Mouse (Mus musculus) stomach, embryonic 16.5 days (tissue): ENCODE data around the gene Exo5. TPM values are rescaled to one million over a fixed set of nuclear protein-coding genes. Genes with fewer than 3 reads are reported as not detected.
A peak's percentile ranks its signal among the peaks of the same experiment; 100 is the strongest.

Experiments used
- ATAC-seq: fragments of 200-750 bp; cut with Nextera tagmentation; 2 replicates; pipeline ENCODE4 v1.8.0; 2017; ENCODE audit warnings: moderate number of reproducible peaks, moderate TSS enrichment; ENCODE audit not compliant: insufficient read depth, low FRiP score
- H3K27ac ChIP-seq: fragments of 300-500 bp; sonication (generic); 2 replicates; pipeline ENCODE4 v1.5.1; 2014; ENCODE audit warnings: low read length
- H3K27me3 ChIP-seq: fragments of 300-500 bp; sonication (generic); 2 replicates; pipeline ENCODE4 v1.6.1; 2014; ENCODE audit warnings: low read length, control low read depth, mixed read lengths; ENCODE audit not compliant: control insufficient read depth, insufficient read depth
- H3K36me3 ChIP-seq: fragments of 300-500 bp; sonication (generic); 2 replicates; pipeline ENCODE4 v1.6.1; 2014; ENCODE audit warnings: low read length; ENCODE audit not compliant: control insufficient read depth, insufficient read depth
- H3K4me1 ChIP-seq: fragments of 300-500 bp; sonication (generic); 2 replicates; pipeline ENCODE4 v1.6.1; 2014; ENCODE audit warnings: low read length, control low read depth, mixed read lengths; ENCODE audit not compliant: control insufficient read depth, insufficient read depth
- H3K4me2 ChIP-seq: fragments of 300-500 bp; sonication (generic); 2 replicates; pipeline ENCODE4 v1.6.1; 2014; ENCODE audit warnings: low read depth, low read length, mixed read lengths
- H3K4me3 ChIP-seq: fragments of 300-500 bp; sonication (generic); replicated peaks from 2 replicates; pipeline ENCODE4 v1.5.1; 2014; ENCODE audit warnings: mild to moderate bottlenecking, low read length
- H3K9ac ChIP-seq: fragments of 300-500 bp; sonication (generic); 2 replicates; pipeline ENCODE4 v1.6.1; 2014; ENCODE audit warnings: low read length
- H3K9me3 ChIP-seq: fragments of 300-500 bp; sonication (generic); replicated peaks from 2 replicates; pipeline ENCODE4 v1.6.1; 2016; ENCODE audit warnings: low read length, control low read depth; ENCODE audit not compliant: control insufficient read depth
- WGBS: fragments of 180-500 bp; shearing (Covaris S2); extraction: QIAGEN DNeasy Blood & Tissue Kit; methylation state at CpG from one replicate; pipeline ENCODE4 v1.1.7; 2014; 5-methylcytosine and 5-hydroxymethylcytosine counted together
- polyA plus RNA-seq: library from polyadenylated mRNA; unstranded; fragments of >200 nt; fragmentation: Nextera tagmentation; extraction: Ambion mirVana; gene quantifications from 2 replicates; pipeline ENCODE4 v1.2.1, GENCODE M21; 2015

The Exo5 gene
- polyA plus RNA-seq = 23.9 and 25.3 TPM in 2 replicates

DNA sequence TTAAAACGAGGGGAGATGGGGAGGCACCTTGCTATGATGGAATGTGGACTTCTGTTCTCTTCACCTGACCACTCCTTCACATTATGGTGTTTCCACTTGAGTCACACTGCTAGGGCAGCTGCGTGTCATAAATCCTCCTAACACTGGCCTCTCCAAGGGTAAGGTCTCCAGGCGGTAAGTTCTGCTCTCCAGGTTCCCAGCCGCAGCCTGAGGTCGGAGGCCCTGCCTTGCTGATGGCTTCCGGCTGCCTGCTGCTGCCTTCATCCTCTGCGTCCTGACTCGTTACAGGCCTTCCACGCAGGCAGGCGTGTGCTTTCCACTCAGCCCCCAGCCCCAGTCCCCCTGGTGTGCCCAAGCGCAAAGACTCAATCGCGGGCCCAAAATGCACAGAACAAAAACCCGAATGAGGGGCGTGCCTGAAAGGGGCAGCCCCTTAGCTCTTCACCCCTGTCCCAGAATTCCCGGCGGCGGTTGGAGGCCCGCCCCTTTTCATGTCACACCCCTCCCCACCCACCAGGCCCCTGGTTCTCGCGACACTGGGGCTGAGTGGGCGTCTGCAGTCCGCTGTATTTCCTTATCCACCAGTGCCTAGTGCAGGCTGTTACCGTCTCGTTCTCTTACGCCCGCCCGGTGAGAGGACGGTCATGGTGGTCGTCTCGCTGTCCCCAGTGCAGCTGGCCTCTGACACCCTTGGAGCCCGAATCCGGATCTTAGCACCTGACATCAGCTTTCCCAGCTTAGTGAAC lies at the start of gene Exo5:
Gene Exo5 (minus strand): TSS at position 464 of the 746 bp plus-strand sequence.
- Histone ChIP-seq H3K36me3 (peaks cover 20% of the 10 kb centered on the region), H3K4me1 (no peaks in the 10 kb centered on the region), H3K27ac (peak within 1 kb of the TSS; percentile 86), H3K4me2 (peak within 1 kb of the TSS; percentile 55), H3K9me3 (peaks cover 9% of the 10 kb centered on the region; the same call in 1 of the 2 replicates), H3K4me3 (peak within 1 kb of the TSS; percentile 85), H3K27me3 (no peaks in the 10 kb centered on the region), H3K9ac (peak within 1 kb of the TSS; percentile 90)
- under 1% methylated on average over 33 of the region's 33 CpGs for WGBS
- peak; percentile 98 for ATAC-seq

DNA sequence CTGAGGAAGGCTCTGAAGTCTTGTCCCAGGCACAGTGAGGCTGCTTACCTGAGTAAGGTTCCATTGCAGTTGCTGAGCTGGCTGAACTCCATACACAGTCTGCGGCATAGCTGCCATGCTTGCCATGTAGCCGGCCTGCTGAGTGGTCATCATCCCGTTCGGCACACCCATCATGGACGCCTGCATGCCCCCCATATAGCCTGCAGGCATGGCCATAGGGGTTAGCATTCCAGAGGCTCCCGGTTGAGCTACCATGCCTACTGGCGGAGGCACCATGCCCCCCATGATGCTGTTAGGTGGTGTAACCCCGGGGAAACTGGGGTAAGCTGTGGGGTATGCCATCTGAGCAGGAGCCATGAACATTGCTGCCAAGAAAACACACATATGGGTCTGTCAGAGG lies 47.0 kb upstream of the Exo5 start:
- Histone ChIP-seq H3K9ac (no peak overlapping the region), H3K36me3 (peaks cover 7% of the 10 kb centered on the region), H3K27ac (no peak overlapping the region), H3K4me1 (no peaks in the 10 kb centered on the region), H3K4me3 (no peak overlapping the region), H3K4me2 (no peak overlapping the region), H3K27me3 (no peaks in the 10 kb centered on the region), H3K9me3 (no peaks in the 10 kb centered on the region)
- 93% methylated on average over 8 of the region's 8 CpGs for WGBS
- ATAC-seq = no peak

DNA sequence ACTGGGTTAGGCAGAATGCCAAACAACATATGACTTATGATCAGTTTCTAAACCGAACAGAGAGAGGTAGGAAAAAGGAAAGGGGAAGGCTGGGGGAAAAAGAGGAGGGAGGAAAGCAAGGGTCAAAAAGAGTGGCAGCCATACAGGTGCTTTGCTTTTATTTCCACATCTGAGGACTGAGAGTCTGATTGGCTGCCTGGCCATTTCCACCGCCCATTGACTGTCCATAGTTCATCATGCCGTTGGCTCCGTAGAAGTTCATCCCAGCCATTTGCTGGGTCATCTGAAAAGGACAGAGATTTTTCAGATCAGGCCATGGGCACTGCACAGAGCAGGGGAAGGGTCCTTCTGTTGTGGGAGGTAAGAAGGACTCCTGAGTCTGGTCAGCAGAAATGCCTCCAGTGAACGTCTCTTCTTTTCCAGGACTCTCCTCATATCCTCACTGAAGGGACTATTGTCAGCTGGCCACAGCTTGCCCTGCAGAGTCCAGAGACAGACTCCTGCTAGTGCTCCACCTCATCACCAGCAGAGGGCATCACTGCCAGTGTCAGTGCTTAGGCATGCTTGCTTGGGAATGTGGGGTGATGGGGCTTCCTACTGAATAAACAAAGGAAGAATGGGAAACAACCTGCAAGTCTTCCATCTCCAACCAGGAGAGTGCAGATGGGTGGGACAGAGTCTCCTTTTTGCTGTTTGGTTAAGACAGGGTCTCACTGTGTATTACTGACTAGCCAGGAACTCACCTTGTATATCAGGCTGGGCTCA lies 44.7 kb upstream of the Exo5 start:
- H3K36me3 ChIP-seq = peaks cover 5% of the 10 kb centered on the region
- ATAC-seq = no peak
- no peak overlapping the region for H3K9ac ChIP-seq
- H3K4me2 ChIP-seq = no peak overlapping the region
- H3K27ac ChIP-seq = no peak overlapping the region
- no peaks in the 10 kb centered on the region for H3K9me3 ChIP-seq
- no peaks in the 10 kb centered on the region for H3K4me1 ChIP-seq
- 74% methylated on average over 5 of the region's 5 CpGs for WGBS
- no peaks in the 10 kb centered on the region for H3K27me3 ChIP-seq
- H3K4me3 ChIP-seq = no peak overlapping the region

DNA sequence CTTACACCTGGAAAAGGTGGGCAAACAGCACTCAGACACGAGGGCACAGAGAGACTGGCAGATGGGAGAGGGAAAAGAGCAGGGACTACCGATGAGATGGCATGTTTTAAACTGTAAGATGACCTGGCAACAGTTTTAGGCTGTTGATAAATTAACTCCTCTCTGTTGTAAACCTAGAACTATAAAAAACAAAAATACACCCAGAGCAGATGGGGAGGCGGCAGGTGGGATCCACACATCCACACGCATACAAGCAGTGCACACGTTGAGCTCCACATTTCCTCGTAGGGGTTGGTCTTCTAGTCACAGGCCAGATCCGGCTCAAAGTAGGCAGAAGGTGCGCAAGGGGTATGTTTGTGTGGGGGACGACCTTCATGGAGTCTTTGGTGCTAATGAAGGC lies 43.7 kb upstream of the Exo5 start:
- 91% methylated on average over 9 of the region's 9 CpGs for WGBS
- no peak for ATAC-seq

DNA sequence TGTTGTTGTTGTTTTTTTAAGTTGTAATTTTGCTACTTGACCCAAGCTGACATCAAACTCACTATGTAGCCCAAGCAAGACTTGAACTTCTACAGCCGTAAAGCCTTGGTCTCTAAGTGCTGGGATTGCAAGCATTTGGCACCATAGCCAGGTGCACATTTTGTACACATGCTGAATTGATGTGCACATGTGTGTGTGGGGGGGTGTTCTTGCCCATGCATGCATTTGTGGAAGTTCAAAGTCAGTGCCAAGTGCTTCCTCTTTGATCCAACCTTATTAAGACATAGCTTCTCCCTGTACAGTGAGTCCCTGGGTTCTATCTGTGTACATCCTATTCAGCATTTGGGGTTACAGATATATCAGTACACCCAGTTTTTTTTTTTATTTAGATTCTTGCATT lies 30.8 kb upstream of the Exo5 start:
- WGBS = 97% methylated on average over 1 of the region's 1 CpGs
- no peak overlapping the region for H3K4me3 ChIP-seq
- no peak overlapping the region for H3K9ac ChIP-seq
- H3K27ac ChIP-seq = no peak overlapping the region
- H3K9me3 ChIP-seq = no peaks in the 10 kb centered on the region
- H3K27me3 ChIP-seq = no peaks in the 10 kb centered on the region
- no peaks in the 10 kb centered on the region for H3K36me3 ChIP-seq
- ATAC-seq = no peak
- peaks cover 7% of the 10 kb centered on the region for H3K4me1 ChIP-seq
- no peak overlapping the region for H3K4me2 ChIP-seq

More for the DNA sequence above, 43.7 kb upstream of the Exo5 start:
- Histone ChIP-seq H3K4me1 (no peaks in the 10 kb centered on the region), H3K4me2 (no peak overlapping the region), H3K9ac (no peak overlapping the region), H3K27me3 (no peaks in the 10 kb centered on the region), H3K36me3 (no peaks in the 10 kb centered on the region; the same call in none of the 2 replicates), H3K27ac (no peak overlapping the region), H3K4me3 (no peak overlapping the region), H3K9me3 (no peaks in the 10 kb centered on the region)

GRCm38 (mm10) chr4:120953667-120954066 lies 28.9 kb upstream of the Exo5 start:
- Histone ChIP-seq H3K4me2 (no peak overlapping the region), H3K27ac (no peak overlapping the region), H3K9me3 (no peaks in the 10 kb centered on the region), H3K4me1 (peaks cover 8% of the 10 kb centered on the region), H3K9ac (no peak overlapping the region), H3K4me3 (no peak overlapping the region), H3K36me3 (no peaks in the 10 kb centered on the region), H3K27me3 (no peaks in the 10 kb centered on the region)
- no peak for ATAC-seq
- 82% methylated on average over 1 of the region's 1 CpGs for WGBS

GRCm38 (mm10) chr4:120953038-120953437 lies 28.2 kb upstream of the Exo5 start:
- WGBS = 61% methylated on average over 4 of the region's 4 CpGs
- ATAC-seq = no peak
- Histone ChIP-seq H3K36me3 (no peaks in the 10 kb centered on the region), H3K9me3 (no peaks in the 10 kb centered on the region), H3K4me1 (peaks cover 8% of the 10 kb centered on the region), H3K9ac (no peak overlapping the region), H3K27me3 (no peaks in the 10 kb centered on the region), H3K4me2 (no peak overlapping the region), H3K27ac (no peak overlapping the region), H3K4me3 (no peak overlapping the region)

DNA sequence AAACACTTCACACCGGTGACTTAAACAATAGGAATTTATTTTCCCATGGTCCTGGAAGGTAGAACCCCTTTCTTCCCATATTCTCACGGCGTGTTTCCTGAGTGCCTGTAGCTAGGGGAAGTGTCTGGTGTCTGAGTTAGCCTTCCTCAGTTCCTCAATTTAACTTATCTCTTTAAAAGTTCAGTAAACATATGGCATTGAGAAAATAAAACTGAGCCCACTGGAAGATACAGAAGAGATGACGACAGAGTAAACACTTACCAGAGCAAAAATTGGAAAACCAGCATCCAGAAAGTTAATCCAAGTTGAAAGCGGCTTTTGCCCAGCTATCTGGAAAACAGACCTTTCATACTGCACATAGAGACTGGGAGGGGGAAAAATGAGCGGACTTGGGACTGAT lies 27.3 kb upstream of the Exo5 start:
- H3K27me3 ChIP-seq = no peaks in the 10 kb centered on the region
- H3K9me3 ChIP-seq = no peaks in the 10 kb centered on the region
- peak overlapping the region; percentile 92 for H3K9ac ChIP-seq
- H3K36me3 ChIP-seq = no peaks in the 10 kb centered on the region
- 32% methylated on average over 6 of the region's 6 CpGs for WGBS
- H3K4me1 ChIP-seq = peaks cover 8% of the 10 kb centered on the region
- H3K4me3 ChIP-seq = peak overlapping the region; percentile 87
- no peak overlapping the region for H3K27ac ChIP-seq
- peak overlapping the region; percentile 91 for H3K4me2 ChIP-seq
- ATAC-seq = no peak

DNA sequence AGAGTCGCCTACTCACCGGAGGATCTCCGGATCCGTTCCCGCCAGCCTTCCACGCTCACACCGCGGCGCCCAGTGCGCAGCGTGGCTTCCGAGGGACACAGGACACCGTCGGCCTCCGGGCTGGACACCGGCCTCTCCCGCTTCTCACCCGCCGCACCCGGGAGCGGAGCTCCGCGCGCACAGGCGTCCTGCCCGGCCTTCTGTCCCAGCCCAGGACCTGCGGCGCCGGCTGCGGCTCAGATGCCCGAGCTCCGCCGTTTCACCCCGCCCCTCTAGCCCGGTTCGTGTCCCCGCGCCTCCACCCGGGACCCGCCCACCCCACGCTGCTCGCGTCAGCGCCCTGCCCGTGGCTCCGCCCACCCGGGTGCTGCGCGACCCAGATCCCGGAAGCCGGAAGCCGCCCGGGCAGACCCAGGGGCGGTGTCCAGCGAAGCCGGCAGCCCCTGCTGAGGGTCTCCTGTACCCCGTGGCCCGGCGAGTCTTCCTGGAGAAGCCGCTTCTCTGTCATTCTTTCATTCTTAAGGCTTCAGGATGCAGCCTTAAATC lies 26.7 kb upstream of the Exo5 start, which contains the start of gene Zfp69:
Gene Zfp69 (minus strand): TSS at position 272 of the 546 bp plus-strand sequence.
- Histone ChIP-seq H3K9ac (peak within 1 kb of the TSS; percentile 92), H3K9me3 (no peaks in the 10 kb centered on the region), H3K4me1 (peaks cover 8% of the 10 kb centered on the region), H3K27ac (peak within 1 kb of the TSS; percentile 79), H3K4me3 (peak within 1 kb of the TSS; percentile 87), H3K36me3 (no peaks in the 10 kb centered on the region), H3K27me3 (no peaks in the 10 kb centered on the region), H3K4me2 (peak within 1 kb of the TSS; percentile 91)
- WGBS = under 1% methylated on average over 60 of the region's 60 CpGs
- peak; percentile 98 for ATAC-seq
